Mouse (Mus musculus) retina, adult 2 months (tissue): ENCODE results near the gene Armh2.
"Not testable (repeated sequence)": the region's sequence is repeated elsewhere in the genome, so short reads cannot be mapped to it uniquely, and the experiment has no call there.

Source experiments
- DNase-seq: peaks from one replicate; pipeline ENCODE4 v3.0.0-alpha.2; 2012; ENCODE audit warnings: low read depth, low spot score

Gene Armh2

GRCm38 (mm10) chr13:24757820-24758564 lies 17.0 kb downstream of the Armh2 start:
- no peak for DNase-seq

GRCm38 (mm10) chr13:24759451-24759850 lies 18.4 kb downstream of the Armh2 start:
- DNase-seq = no peak

- DNase-seq = no peak
These were observed 19.4 kb downstream of the Armh2 start for GRCm38 (mm10) chr13:24760351-24760870.

GRCm38 (mm10) chr13:24761083-24761402 lies 20.0 kb downstream of the Armh2 start:
- DNase-seq = no peak

GRCm38 (mm10) chr13:24761403-24762227 lies 20.6 kb downstream of the Armh2 start, which contains the start of gene Gmnn:
TSS of gene Gmnn (minus strand) at chr13:24761923.
- peak; percentile 47 for DNase-seq

GRCm38 (mm10) chr13:24762254-24762653 lies 21.2 kb downstream of the Armh2 start:
- no peak for DNase-seq

DNA sequence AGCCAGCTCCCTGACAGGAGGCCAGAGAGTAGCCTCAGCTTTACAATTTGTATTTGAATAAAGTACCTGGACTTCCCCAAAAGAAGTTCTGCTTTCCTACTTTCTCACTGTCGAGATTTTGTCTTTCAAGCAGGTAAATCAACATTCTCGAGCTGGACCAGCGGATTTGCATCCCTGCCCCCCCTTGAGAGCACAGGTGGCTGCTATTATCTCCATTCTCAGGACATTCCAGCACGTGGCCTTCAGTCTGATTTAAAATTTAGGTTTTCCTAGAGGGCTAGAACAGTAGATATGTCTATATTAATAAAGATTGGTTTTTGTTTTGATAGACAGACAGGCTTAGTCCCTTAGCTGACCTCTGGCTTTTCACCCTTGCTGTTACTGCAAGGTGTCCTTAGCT lies 26.8 kb downstream of the Armh2 start:
- DNase-seq = not testable (repeated sequence)

GRCm38 (mm10) chr13:24771482-24771881 lies 30.4 kb downstream of the Armh2 start:
- not testable (repeated sequence) for DNase-seq

GRCm38 (mm10) chr13:24776146-24776844 lies 35.3 kb downstream of the Armh2 start:
- DNase-seq = no peak

- DNase-seq = no peak
These were observed 37.0 kb downstream of the Armh2 start for GRCm38 (mm10) chr13:24778026-24778425.

DNA sequence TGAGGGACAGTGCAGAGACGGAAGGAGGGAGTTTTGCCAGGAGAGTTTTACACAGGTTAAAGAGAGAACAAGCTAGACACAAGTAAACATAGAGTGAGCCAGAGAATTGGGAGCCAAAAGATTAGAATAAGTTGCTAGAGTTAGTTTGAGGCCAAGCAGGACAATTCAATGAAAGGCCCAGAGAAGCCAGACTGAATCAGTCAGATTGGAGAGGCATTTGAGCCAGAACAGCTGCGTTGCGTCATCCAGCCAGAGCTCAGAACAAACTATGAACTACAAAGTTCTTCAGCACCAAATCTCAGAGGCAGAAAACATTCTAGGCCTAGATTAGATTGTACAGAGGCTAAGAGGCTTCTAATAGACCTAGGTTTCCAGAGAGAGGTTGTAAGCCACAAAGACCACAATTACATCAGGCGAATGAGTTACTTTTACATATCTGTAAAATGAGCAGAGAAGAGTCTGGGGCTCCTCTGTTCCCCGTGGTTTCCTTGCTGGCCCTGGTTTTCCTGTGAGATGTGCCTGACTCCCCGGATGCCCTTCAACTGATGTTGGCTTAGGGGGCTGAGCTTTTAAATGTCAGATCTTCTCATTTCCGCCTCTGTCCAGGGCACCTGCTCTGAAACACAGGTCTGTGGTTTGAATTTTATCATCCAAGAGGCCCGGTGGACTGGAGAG lies 37.8 kb downstream of the Armh2 start:
- no peak for DNase-seq

GRCm38 (mm10) chr13:24781916-24782315 lies 40.9 kb downstream of the Armh2 start:
- no peak for DNase-seq

DNA sequence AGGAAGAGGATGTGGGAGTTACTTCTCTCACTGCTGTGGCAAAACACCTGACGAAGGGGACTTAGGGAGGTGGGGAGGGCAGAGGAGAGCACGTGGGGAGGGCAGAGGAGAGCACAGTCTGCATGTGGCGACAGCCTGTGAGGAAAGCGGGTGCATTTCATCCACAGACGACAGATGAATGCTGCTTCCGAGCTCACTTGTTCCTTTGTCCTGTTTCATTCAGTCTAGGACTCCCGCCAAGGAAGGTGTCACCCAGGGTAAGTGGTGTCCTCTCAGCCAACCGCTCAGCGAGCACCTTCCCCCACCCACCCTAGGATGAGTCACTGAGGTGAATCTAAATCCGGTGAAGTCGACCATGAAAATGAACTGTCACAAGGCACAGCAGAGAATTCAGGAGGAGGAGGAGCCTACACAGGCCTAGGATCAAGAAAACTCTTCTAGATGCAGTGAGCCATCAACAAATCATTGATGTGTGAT lies 45.0 kb downstream of the Armh2 start:
- no peak for DNase-seq

GRCm38 (mm10) chr13:24787477-24787876 lies 46.4 kb downstream of the Armh2 start:
- no peak for DNase-seq

GRCm38 (mm10) chr13:24791349-24791748 lies 50.3 kb downstream of the Armh2 start:
- no peak for DNase-seq

DNA sequence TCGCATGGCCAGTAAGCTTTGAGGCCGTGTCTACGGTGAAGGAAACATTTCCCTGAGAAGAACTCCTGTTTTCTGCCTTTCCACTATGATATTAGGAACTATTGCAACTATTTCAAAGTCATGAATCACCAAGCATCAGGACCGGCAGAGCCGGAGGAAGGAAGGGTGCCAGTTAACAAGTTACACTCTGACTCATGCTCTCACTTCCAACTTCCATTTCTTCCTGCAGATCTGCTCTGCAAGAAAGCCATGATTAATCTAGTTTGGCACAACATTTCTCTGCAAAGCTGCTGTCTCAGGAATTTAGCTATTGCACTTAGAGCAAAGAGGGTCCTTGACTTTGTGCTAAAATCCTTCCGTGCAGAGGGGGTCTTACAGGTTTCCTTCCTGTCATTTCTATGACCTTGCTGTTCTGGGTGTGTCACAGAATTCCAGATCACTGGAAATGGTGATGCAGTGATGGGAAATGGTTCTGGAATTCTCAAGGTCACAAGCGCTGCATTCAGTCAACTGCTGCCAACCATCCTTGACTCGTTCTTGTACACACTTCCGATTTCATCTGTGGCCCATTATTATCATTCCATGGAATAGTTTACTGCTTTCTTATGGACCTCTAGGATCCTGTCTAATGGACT lies 51.5 kb downstream of the Armh2 start:
- no peak for DNase-seq
